Mouse (Mus musculus): ENCODE results near the gene Hcfc1. TPM values are rescaled to one million over a fixed set of nuclear protein-coding genes. Genes with fewer than 3 reads are reported as not detected.

The Hcfc1 gene
- total and polyA plus RNA-seq, 3 experiments, result 26.3 to 37.9 (median 37.0) TPM

GRCm38 (mm10) chrX:73931871-73932270 lies 34.3 kb downstream of the Hcfc1 start:
- Histone ChIP-seq H3K27ac (no peak overlapping the region), H3K36me3 (ENCODE audit: control insufficient read depth, insufficient read depth, low read length) (no peaks in the 10 kb centered on the region), H3K4me1 (ENCODE audit: control insufficient read depth, insufficient read depth, low read length) (peaks cover 1% of the 10 kb centered on the region; the same call in 1 of the 2 replicates), H3K79me2 (replicated peaks; ENCODE audit: control insufficient read depth, insufficient read depth, low read length) (no peaks in the 10 kb centered on the region), H3K9ac (ENCODE audit: low read depth, low read length) (no peak overlapping the region), H3K27me3 (ENCODE audit: control insufficient read depth, insufficient read depth, low read length) (no peaks in the 10 kb centered on the region), H3K4me3 (no peak overlapping the region)
- intact Hi-C loops (cut with DNase I), result no loop called here
- no peak for TF ChIP-seq EP300 (IDR thresholded peaks at IDR 0.05; ENCODE audit: insufficient read depth, low read depth, low read length)
- TF ChIP-seq CTCF (IDR thresholded peaks at IDR 0.05), result no peak
- TF ChIP-seq POLR2A (IDR thresholded peaks at IDR 0.05; ENCODE audit: insufficient read depth, low read depth, low read length), result no peak
- DNase-seq, result no peak
- WGBS, result 79% methylated on average over 2 of the region's 2 CpGs

- H3K4me3 ChIP-seq, result peak within 1 kb of the TSS; percentile 29; the same call in 1 of the 2 replicates
- H3K4me1 ChIP-seq (ENCODE audit: control insufficient read depth, insufficient read depth, low read length), result peaks cover 1% of the 10 kb centered on the region; the same call in 1 of the 2 replicates
- peak within 1 kb of the TSS; percentile 56 for H3K9ac ChIP-seq (ENCODE audit: low read depth, low read length)
- peak; percentile 66 to 80 for DNase-seq
- intact Hi-C loops (cut with DNase I), result no loop called here
- WGBS, result 35% methylated on average over 17 of the region's 17 CpGs
- H3K27ac ChIP-seq, result peak within 1 kb of the TSS; percentile 26; the same call in 1 of the 2 replicates
- H3K36me3 ChIP-seq (ENCODE audit: control insufficient read depth, insufficient read depth, low read length), result no peaks in the 10 kb centered on the region
- H3K27me3 ChIP-seq (ENCODE audit: control insufficient read depth, insufficient read depth, low read length), result no peaks in the 10 kb centered on the region
- no peaks in the 10 kb centered on the region for H3K79me2 ChIP-seq (replicated peaks; ENCODE audit: control insufficient read depth, insufficient read depth, low read length)
- peak; percentile 72 for TF ChIP-seq POLR2A (IDR thresholded peaks at IDR 0.05; ENCODE audit: insufficient read depth, low read depth, low read length)
- TF ChIP-seq CTCF (IDR thresholded peaks at IDR 0.05), result peak; percentile 45
- TF ChIP-seq EP300 (IDR thresholded peaks at IDR 0.05; ENCODE audit: insufficient read depth, low read depth, low read length), result no peak
Observed at GRCm38 (mm10) chrX:73930402-73931062, 35.6 kb downstream of the Hcfc1 start, which contains the start of gene Renbp. TSS of gene Renbp (minus strand) at chrX:73930850.

- Histone ChIP-seq H3K36me3 (ENCODE audit: control insufficient read depth, insufficient read depth, low read length) (no peaks in the 10 kb centered on the region), H3K27ac (no peak overlapping the region), H3K4me3 (peak overlapping the region; percentile 69), H3K79me2 (replicated peaks; ENCODE audit: control insufficient read depth, insufficient read depth, low read length) (no peaks in the 10 kb centered on the region), H3K4me1 (ENCODE audit: control insufficient read depth, insufficient read depth, low read length) (no peaks in the 10 kb centered on the region; the same call in 1 of the 2 replicates), H3K9ac (ENCODE audit: low read depth, low read length) (peak overlapping the region; percentile 70; the same call in 1 of the 2 replicates), H3K27me3 (ENCODE audit: control insufficient read depth, insufficient read depth, low read length) (no peaks in the 10 kb centered on the region)
- no peak for DNase-seq
- no peak for TF ChIP-seq CTCF (IDR thresholded peaks at IDR 0.05)
- no peak for TF ChIP-seq EP300 (IDR thresholded peaks at IDR 0.05; ENCODE audit: insufficient read depth, low read depth, low read length)
- TF ChIP-seq POLR2A (IDR thresholded peaks at IDR 0.05; ENCODE audit: insufficient read depth, low read depth, low read length), result no peak
- WGBS, result 74% methylated on average over 8 of the region's 8 CpGs
- intact Hi-C loops (cut with DNase I), result no loop called here
Observed at GRCm38 (mm10) chrX:73922550-73922882, 43.6 kb downstream of the Hcfc1 start.

GRCm38 (mm10) chrX:73921823-73922549 lies 44.2 kb downstream of the Hcfc1 start, which contains the start of the genes Arhgap4 and Naa10:
TSS of gene Arhgap4 (minus strand) at chrX:73921870.
TSS of gene Naa10 (minus strand) at chrX:73921944.
- H3K4me1 ChIP-seq (ENCODE audit: control insufficient read depth, insufficient read depth, low read length), result no peaks in the 10 kb centered on the region; the same call in 1 of the 2 replicates
- peak within 1 kb of the TSS; percentile 80 for H3K27ac ChIP-seq
- H3K4me3 ChIP-seq, result peak within 1 kb of the TSS; percentile 69
- DNase-seq, result peak; percentile 87 to 90
- intact Hi-C loops (cut with DNase I), result loop anchor here (2.0 kb wide), 1 partner anchor 41 kb away; no protein-coding TSS in a partner anchor
- no peak for TF ChIP-seq EP300 (IDR thresholded peaks at IDR 0.05; ENCODE audit: insufficient read depth, low read depth, low read length)
- peak; percentile 74 for TF ChIP-seq POLR2A (IDR thresholded peaks at IDR 0.05; ENCODE audit: insufficient read depth, low read depth, low read length)
- no peak for TF ChIP-seq CTCF (IDR thresholded peaks at IDR 0.05)
- WGBS, result 22% methylated on average over 42 of the region's 43 CpGs
- no peaks in the 10 kb centered on the region for H3K27me3 ChIP-seq (ENCODE audit: control insufficient read depth, insufficient read depth, low read length)
- no peaks in the 10 kb centered on the region for H3K79me2 ChIP-seq (replicated peaks; ENCODE audit: control insufficient read depth, insufficient read depth, low read length)
- H3K36me3 ChIP-seq (ENCODE audit: control insufficient read depth, insufficient read depth, low read length), result no peaks in the 10 kb centered on the region
- H3K9ac ChIP-seq (ENCODE audit: low read depth, low read length), result peak within 1 kb of the TSS; percentile 87

- Histone ChIP-seq H3K79me2 (replicated peaks; ENCODE audit: control insufficient read depth, insufficient read depth, low read length) (no peaks in the 10 kb centered on the region), H3K36me3 (ENCODE audit: control insufficient read depth, insufficient read depth, low read length) (no peaks in the 10 kb centered on the region), H3K27me3 (ENCODE audit: control insufficient read depth, insufficient read depth, low read length) (no peaks in the 10 kb centered on the region), H3K4me3 (peak overlapping the region; percentile 69), H3K4me1 (ENCODE audit: control insufficient read depth, insufficient read depth, low read length) (no peaks in the 10 kb centered on the region; the same call in 1 of the 2 replicates), H3K27ac (peak overlapping the region; percentile 80), H3K9ac (ENCODE audit: low read depth, low read length) (peak overlapping the region; percentile 87)
- intact Hi-C loops (cut with DNase I), result loop anchor here (2.0 kb wide), 1 partner anchor 41 kb away; no protein-coding TSS in a partner anchor
- DNase-seq, result no peak
- TF ChIP-seq CTCF (IDR thresholded peaks at IDR 0.05) (no peak), POLR2A (IDR thresholded peaks at IDR 0.05; ENCODE audit: insufficient read depth, low read depth, low read length) (no peak), EP300 (IDR thresholded peaks at IDR 0.05; ENCODE audit: insufficient read depth, low read depth, low read length) (no peak)
- 21% methylated on average over 34 of the region's 34 CpGs for WGBS
Observed at GRCm38 (mm10) chrX:73921285-73921822, 44.8 kb downstream of the Hcfc1 start.
